Mouse (Mus musculus) lung, postnatal 0 days (tissue): ENCODE data around the gene Dexi. TPM values are rescaled to one million over a fixed set of nuclear protein-coding genes. Genes with fewer than 3 reads are reported as not detected.
A peak's percentile ranks its signal among the peaks of the same experiment; 100 is the strongest.

Experiments used
- ATAC-seq: fragments of 200-750 bp; cut with Nextera tagmentation; 2 replicates; pipeline ENCODE4 v1.8.0; 2017; ENCODE audit warnings: moderate library complexity
- DNase-seq: peaks from one replicate; pipeline ENCODE4 v3.0.0-alpha.2; 2016; ENCODE audit warnings: low spot score
- H3K27ac ChIP-seq: fragments of 300-500 bp; sonication (generic); 2 replicates; pipeline ENCODE4 v1.5.1; 2014; ENCODE audit warnings: antibody characterized with exemption, mild to moderate bottlenecking, low read length, mixed read lengths
- H3K27me3 ChIP-seq: fragments of 300-500 bp; sonication (generic); replicated peaks from 2 replicates; pipeline ENCODE4 v1.6.1; 2014; ENCODE audit warnings: low read length, mixed read lengths; ENCODE audit not compliant: insufficient read depth
- H3K36me3 ChIP-seq: fragments of 300-500 bp; sonication (generic); 2 replicates; pipeline ENCODE4 v1.6.1; 2014; ENCODE audit warnings: low read length, mixed read lengths; ENCODE audit not compliant: insufficient read depth
- H3K4me1 ChIP-seq: fragments of 300-500 bp; sonication (generic); 2 replicates; pipeline ENCODE4 v1.6.1; 2014; ENCODE audit warnings: antibody characterized with exemption, low read depth, low read length, mixed read lengths; ENCODE audit not compliant: insufficient read depth
- H3K4me2 ChIP-seq: fragments of 300-500 bp; sonication (generic); replicated peaks from 2 replicates; pipeline ENCODE4 v1.6.1; 2014; ENCODE audit warnings: low read depth, mild to moderate bottlenecking, low read length, moderate library complexity, mixed read lengths
- H3K4me3 ChIP-seq: fragments of 300-500 bp; sonication (generic); 2 replicates; pipeline ENCODE4 v1.5.1; 2014; ENCODE audit warnings: low read depth, low read length
- H3K9ac ChIP-seq: fragments of 300-500 bp; sonication (generic); replicated peaks from 2 replicates; pipeline ENCODE4 v1.6.1; 2014; ENCODE audit warnings: low read depth, mild to moderate bottlenecking
- H3K9me3 ChIP-seq: fragments of 300-500 bp; sonication (generic); 2 replicates; pipeline ENCODE4 v1.6.1; 2016; ENCODE audit warnings: low read length, mixed read lengths
- CTCF ChIP-seq: IDR thresholded peaks from 2 replicates; pipeline ENCODE4 v1.5.1; 2016; ENCODE audit warnings: antibody characterized with exemption, mild to moderate bottlenecking
- EP300 ChIP-seq: IDR thresholded peaks from 2 replicates; pipeline ENCODE4 v1.6.1; 2016; ENCODE audit warnings: antibody characterized with exemption, mild to moderate bottlenecking, control low read depth
- WGBS: fragments of 180-500 bp; shearing (Covaris S2); extraction: QIAGEN DNeasy Blood & Tissue Kit; methylation state at CpG from one replicate; pipeline ENCODE4 v1.1.7; 2014; 5-methylcytosine and 5-hydroxymethylcytosine counted together
- polyA plus RNA-seq: library from polyadenylated mRNA; unstranded; fragments of >200 nt; fragmentation: Nextera tagmentation; extraction: Ambion mirVana; gene quantifications from 2 replicates; pipeline ENCODE4 v1.2.1, GENCODE M21; 2015

The Dexi gene
- 19.2 and 19.4 TPM in 2 replicates for polyA plus RNA-seq

DNA sequence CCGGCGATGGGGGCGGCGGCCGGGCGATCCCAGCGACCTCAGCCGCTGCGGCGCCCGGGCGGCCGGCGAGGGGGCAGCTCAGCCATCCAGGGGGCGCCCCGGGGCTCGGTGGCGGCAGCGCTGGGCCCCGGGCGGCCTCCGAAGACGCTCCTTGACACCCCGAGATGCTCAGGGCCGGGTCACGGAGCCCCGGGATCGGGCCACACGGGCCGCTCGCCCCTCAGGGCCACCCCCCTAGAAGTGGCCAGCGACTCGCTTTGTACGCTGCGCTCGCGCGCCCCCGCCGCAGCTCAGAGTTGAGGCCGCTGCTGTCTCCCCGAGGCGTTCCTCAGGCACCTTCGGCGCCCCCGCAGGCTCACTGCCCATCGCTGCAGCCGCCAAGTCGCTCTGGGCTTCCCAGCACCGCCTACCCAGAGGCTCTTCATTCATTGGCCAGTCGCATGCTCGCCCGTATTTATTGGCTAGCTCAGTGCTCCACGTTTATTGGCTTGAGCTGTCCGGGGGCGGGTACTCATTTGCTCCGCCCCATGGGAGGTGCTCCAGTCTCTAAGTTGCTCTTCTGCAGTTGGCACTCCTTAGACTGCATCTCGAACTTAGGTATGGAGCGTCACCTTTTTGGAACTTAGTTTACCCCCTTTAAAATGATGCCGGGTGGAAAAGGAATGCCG lies at the start of gene Dexi:
Gene Dexi, minus strand, starts transcription at position 357 of the 668 bp plus-strand sequence.
- ATAC-seq (peak; percentile 95), DNase-seq (peak; percentile 99)
- peak within 1 kb of the TSS; percentile 76 for H3K9ac ChIP-seq
- peak within 1 kb of the TSS; percentile 100 for H3K4me2 ChIP-seq
- 2% methylated on average over 31 of the region's 61 CpGs for WGBS
- peaks cover 35% of the 10 kb centered on the region; the same call in 1 of the 2 replicates for H3K4me1 ChIP-seq
- H3K36me3 ChIP-seq = no peaks in the 10 kb centered on the region
- H3K27me3 ChIP-seq = no peaks in the 10 kb centered on the region
- TF ChIP-seq CTCF (peak; percentile 48), EP300 (0 out of 2 replicates have a peak, but pooled peaks have one; percentile 18)
- peak within 1 kb of the TSS; percentile 84 for H3K27ac ChIP-seq
- no peaks in the 10 kb centered on the region for H3K9me3 ChIP-seq
- H3K4me3 ChIP-seq = peak within 1 kb of the TSS; percentile 82

DNA sequence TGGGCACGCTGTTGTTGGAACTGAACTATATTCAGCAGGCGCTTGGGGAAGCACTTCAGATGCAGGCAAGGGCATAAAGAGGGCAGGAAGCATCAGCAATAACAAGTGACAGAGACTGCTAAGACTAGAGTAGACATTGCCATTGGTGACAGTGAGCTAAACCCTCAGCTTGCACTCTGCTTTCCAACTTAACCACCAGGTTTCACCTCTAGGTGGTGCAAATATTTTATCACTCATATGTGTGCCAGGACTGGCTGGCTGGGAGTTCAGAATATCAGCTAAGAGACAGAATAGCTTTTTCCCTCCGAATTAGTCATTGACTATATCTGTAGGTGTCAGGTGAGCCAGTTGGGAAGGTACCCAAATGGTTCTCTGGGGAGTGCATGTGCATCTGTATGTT lies 43.7 kb upstream of the Dexi start:
- DNase-seq (no peak), ATAC-seq (no peak; the same call in 1 of the 2 replicates)
- H3K27ac ChIP-seq = no peak overlapping the region
- H3K4me1 ChIP-seq = no peaks in the 10 kb centered on the region
- WGBS = 71% methylated on average over 3 of the region's 3 CpGs
- TF ChIP-seq EP300 (no peak), CTCF (peak; percentile 50)
- no peak overlapping the region for H3K4me3 ChIP-seq
- no peaks in the 10 kb centered on the region for H3K9me3 ChIP-seq
- no peak overlapping the region for H3K4me2 ChIP-seq
- no peaks in the 10 kb centered on the region for H3K27me3 ChIP-seq
- H3K9ac ChIP-seq = no peak overlapping the region
- peaks cover 8% of the 10 kb centered on the region for H3K36me3 ChIP-seq

DNA sequence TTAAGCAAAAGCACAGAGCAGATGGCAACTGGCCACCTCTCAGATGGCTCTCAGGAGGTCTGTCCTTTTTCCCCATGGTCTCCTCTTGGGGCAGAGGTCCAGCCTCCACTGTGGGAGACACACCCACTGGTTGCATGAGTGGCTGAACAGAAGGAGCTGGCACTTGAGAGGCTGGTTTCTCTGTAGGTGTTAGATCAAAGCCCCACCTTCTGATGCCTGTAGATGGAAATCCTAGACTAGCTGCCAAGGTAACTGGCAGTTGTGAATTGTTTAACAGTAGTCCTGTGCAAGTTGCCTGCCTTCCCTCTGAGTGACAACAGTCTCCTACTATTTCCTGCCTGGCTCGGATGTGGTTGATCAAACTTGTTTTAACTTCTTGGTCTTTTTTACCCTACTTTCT lies 42.3 kb upstream of the Dexi start:
- H3K4me1 ChIP-seq = no peaks in the 10 kb centered on the region
- H3K9ac ChIP-seq = no peak overlapping the region
- no peak for TF ChIP-seq CTCF
- no peak for TF ChIP-seq EP300
- WGBS = 57% methylated on average over 1 of the region's 1 CpGs
- no peaks in the 10 kb centered on the region for H3K27me3 ChIP-seq
- H3K9me3 ChIP-seq = no peaks in the 10 kb centered on the region
- H3K27ac ChIP-seq = no peak overlapping the region
- H3K4me3 ChIP-seq = no peak overlapping the region
- H3K4me2 ChIP-seq = no peak overlapping the region
- ATAC-seq = peak; percentile 56; the same call in 1 of the 2 replicates
- peak; percentile 13 for DNase-seq
- H3K36me3 ChIP-seq = peaks cover 22% of the 10 kb centered on the region

DNA sequence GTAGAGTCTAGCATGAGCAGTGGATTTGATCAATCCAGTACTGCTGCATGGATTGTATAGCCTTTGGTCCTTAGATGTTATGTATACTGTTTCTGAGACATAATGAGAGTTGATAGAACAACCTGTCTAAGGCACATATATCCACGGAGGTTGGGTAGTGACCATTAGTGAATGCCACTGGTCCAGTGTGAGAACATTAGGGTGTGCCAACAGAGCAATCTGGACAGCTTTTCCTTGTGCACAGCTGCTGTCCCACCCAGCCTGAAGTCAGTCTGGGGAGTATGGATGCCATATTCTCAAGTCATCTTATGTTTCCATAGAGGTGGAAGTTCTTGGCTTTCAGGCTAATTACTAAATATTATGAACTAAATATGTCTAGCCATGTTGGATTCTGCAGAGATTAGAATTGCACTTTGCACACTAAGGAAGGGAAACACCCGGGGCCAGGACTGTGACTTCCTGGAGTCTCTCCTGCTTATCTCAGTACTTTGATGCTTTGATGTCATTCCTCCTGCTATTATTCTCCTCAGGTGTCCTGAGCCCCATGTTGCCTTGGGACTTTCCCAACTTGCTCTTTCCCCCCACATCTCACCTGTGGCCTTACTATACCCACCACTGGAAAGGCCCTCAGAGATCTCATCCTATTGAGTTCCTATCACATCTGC lies 38.5 kb upstream of the Dexi start:
- TF ChIP-seq EP300 (no peak), CTCF (no peak)
- H3K27ac ChIP-seq = no peak overlapping the region
- no peak overlapping the region for H3K4me2 ChIP-seq
- H3K36me3 ChIP-seq = peaks cover 18% of the 10 kb centered on the region
- WGBS = 76% methylated on average over 2 of the region's 2 CpGs
- H3K4me1 ChIP-seq = no peaks in the 10 kb centered on the region
- no peaks in the 10 kb centered on the region for H3K9me3 ChIP-seq
- no peak overlapping the region for H3K9ac ChIP-seq
- H3K4me3 ChIP-seq = no peak overlapping the region
- H3K27me3 ChIP-seq = no peaks in the 10 kb centered on the region
- no peak for ATAC-seq
- DNase-seq = no peak

DNA sequence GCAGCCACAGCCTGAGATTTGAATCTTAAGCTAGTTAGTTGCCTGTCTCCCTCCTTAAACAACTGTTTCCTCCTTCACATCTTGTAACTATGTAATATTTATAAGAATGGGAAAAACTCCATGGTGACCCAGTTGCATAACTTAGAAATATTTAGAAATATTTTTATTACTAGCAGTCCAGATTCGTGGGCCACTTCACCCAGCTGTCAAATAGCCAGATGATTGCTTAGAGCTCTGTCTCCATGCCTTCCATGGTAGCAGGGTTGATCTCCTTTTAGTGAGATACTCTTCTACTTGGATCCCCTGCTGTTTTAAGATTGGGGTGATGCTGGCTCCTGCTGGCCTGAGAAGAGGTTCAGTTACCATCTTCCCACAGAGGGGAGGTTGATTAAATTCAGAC lies 35.5 kb upstream of the Dexi start:
- no peaks in the 10 kb centered on the region for H3K4me1 ChIP-seq
- H3K9me3 ChIP-seq = no peaks in the 10 kb centered on the region
- no peak for TF ChIP-seq EP300
- no peak for TF ChIP-seq CTCF
- H3K36me3 ChIP-seq = peaks cover 18% of the 10 kb centered on the region
- no peak overlapping the region for H3K4me2 ChIP-seq
- 52% methylated on average over 1 of the region's 1 CpGs for WGBS
- H3K27ac ChIP-seq = no peak overlapping the region
- H3K4me3 ChIP-seq = no peak overlapping the region
- DNase-seq (no peak), ATAC-seq (no peak)
- H3K27me3 ChIP-seq = no peaks in the 10 kb centered on the region
- no peak overlapping the region for H3K9ac ChIP-seq

DNA sequence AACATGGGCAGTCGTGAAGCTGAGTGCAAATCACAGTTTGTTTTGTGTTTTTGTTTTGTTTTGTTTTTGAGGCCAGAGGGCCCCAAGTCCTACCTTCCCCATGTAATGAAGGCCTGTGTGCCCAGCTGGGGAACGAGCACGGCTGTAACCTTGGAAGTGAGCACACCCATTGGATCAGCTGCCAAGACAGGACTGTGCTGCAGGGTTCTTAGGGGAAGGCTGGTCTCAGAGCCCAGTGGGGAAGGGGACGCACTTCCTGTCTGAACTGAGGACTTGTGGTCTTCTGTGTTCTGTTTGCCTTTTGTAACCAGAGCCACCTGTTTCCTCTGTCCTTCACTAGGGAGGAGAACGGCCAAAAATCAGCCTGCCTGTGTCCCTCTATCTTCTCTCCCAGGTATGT lies 34.7 kb upstream of the Dexi start:
- Histone ChIP-seq H3K4me3 (no peak overlapping the region), H3K27me3 (no peaks in the 10 kb centered on the region), H3K27ac (no peak overlapping the region), H3K36me3 (peaks cover 18% of the 10 kb centered on the region), H3K4me2 (no peak overlapping the region), H3K9ac (no peak overlapping the region), H3K4me1 (no peaks in the 10 kb centered on the region), H3K9me3 (no peaks in the 10 kb centered on the region)
- DNase-seq (no peak), ATAC-seq (no peak)
- 49% methylated on average over 5 of the region's 5 CpGs for WGBS
- TF ChIP-seq CTCF (no peak), EP300 (no peak)
